Mouse (Mus musculus) testis, adult 2 months (tissue): ENCODE data around the gene Ccdc12. TPM values are rescaled to one million over a fixed set of nuclear protein-coding genes. Genes with fewer than 3 reads are reported as not detected.

Experiments
- H3K27ac ChIP-seq: fragments of 200-500 bp; 2 replicates; pipeline ENCODE4 v1.5.1; 2012; ENCODE audit warnings: low read depth, low read length; ENCODE audit not compliant: control insufficient read depth, insufficient read depth
- H3K27me3 ChIP-seq: fragments of 200-500 bp; 2 replicates; pipeline ENCODE4 v1.6.1; 2012; ENCODE audit warnings: mild to moderate bottlenecking, low read length, moderate library complexity; ENCODE audit not compliant: control insufficient read depth, insufficient read depth
- H3K36me3 ChIP-seq: fragments of 200-500 bp; 2 replicates; pipeline ENCODE4 v1.6.1; 2012; ENCODE audit warnings: mild to moderate bottlenecking, low read length; ENCODE audit not compliant: control insufficient read depth, insufficient read depth
- H3K4me1 ChIP-seq: fragments of 200-500 bp; 2 replicates; pipeline ENCODE4 v1.6.1; 2012; ENCODE audit warnings: low read length; ENCODE audit not compliant: control insufficient read depth, insufficient read depth
- H3K4me3 ChIP-seq: fragments of 200-500 bp; 2 replicates; pipeline ENCODE4 v1.5.1; 2012; ENCODE audit warnings: low read depth, mild to moderate bottlenecking, low read length, moderate library complexity, mixed read lengths; ENCODE audit not compliant: control insufficient read depth
- CTCF ChIP-seq: fragments of 200-500 bp; IDR thresholded peaks from 2 replicates; pipeline ENCODE4 v1.5.1; 2012; ENCODE audit warnings: low read depth, mild to moderate bottlenecking, inconsistent platforms, low read length, moderate library complexity; ENCODE audit not compliant: control insufficient read depth, insufficient read depth, insufficient replicate concordance
- POLR2A ChIP-seq: fragments of 200-500 bp; IDR thresholded peaks from 2 replicates; pipeline ENCODE4 v1.6.1; 2012; ENCODE audit warnings: low read depth, mild to moderate bottlenecking, inconsistent platforms, low read length, moderate library complexity; ENCODE audit not compliant: control insufficient read depth
- polyA plus RNA-seq: library from polyadenylated mRNA; depleted of rRNA; stranded (reverse); fragments of >200 nt; gene quantifications from 2 replicates; pipeline ENCODE4 v1.2.3, GENCODE M21; 2012

The Ccdc12 gene
- polyA plus RNA-seq, 1 experiment = 78.9 TPM

- Histone ChIP-seq H3K27me3 (no peaks in the 10 kb centered on the region), H3K27ac (no peak overlapping the region), H3K36me3 (no peaks in the 10 kb centered on the region), H3K4me1 (peaks cover 5% of the 10 kb centered on the region; the same call in 1 of the 2 replicates), H3K4me3 (no peak overlapping the region)
- TF ChIP-seq CTCF = no peak
- TF ChIP-seq POLR2A = no peak
Observed at GRCm38 (mm10) chr9:110667219-110667836, 11.0 kb downstream of the Ccdc12 start.

GRCm38 (mm10) chr9:110668601-110669293, 12.4 kb downstream of the Ccdc12 start:
- TF ChIP-seq CTCF (no peak), POLR2A (no peak)
- H3K4me1 ChIP-seq = peaks cover 7% of the 10 kb centered on the region
- H3K36me3 ChIP-seq = no peaks in the 10 kb centered on the region
- H3K4me3 ChIP-seq = no peak overlapping the region
- H3K27ac ChIP-seq = no peak overlapping the region
- no peaks in the 10 kb centered on the region for H3K27me3 ChIP-seq

DNA sequence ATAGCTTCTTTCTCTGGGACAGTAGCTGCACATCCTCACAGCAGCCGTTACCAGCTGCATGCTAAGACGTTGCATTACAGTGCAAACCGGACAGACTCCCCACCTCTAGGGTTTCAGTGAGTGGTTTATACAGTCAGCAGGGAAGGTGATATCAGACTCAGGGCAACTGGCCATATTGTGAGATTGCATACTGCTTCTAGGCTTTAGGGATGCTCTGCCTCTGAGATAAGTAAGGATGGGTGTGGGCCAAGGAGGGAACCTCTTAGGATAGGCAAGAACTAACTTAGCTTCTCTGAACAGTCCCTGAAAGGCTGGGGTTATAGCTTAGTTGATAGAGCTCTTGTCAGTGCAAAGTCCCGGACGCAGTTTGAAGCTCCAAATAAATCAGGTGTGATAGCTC, 13.5 kb downstream of the Ccdc12 start:
- Histone ChIP-seq H3K27me3 (no peaks in the 10 kb centered on the region), H3K4me1 (peaks cover 7% of the 10 kb centered on the region), H3K4me3 (no peak overlapping the region), H3K27ac (no peak overlapping the region), H3K36me3 (no peaks in the 10 kb centered on the region)
- TF ChIP-seq POLR2A (no peak), CTCF (no peak)

DNA sequence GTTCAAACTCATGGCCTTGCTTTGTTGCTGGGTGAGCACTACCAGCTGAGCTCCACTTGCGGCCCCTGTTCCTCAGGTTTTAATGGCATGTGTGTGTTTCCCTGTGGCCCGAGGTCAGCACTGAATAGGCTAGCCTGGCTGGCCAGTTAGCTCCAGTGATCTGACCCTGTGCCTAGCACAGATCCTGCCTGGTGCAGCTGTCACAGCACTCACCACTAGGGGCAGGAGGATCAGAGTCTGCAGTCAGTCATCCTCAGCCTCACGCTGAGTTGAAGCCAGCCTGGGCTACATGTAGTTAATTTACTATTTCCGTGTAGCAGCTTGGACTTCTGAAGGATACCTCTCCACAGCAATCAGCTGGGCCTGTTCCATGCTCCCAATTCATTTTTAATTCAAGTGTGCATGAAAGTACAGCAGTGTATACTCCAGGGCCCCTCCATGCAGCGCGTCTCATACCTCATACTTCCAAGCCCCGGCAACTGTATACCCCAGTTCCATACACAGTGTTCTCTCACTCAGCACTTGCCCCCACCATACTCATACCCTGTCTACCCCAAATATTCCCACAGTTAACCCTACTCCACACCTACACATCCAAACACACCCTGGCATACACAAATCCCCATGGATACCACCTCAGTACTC, 16.3 kb downstream of the Ccdc12 start:
- H3K36me3 ChIP-seq = no peaks in the 10 kb centered on the region

GRCm38 (mm10) chr9:110673107-110673752, 16.9 kb downstream of the Ccdc12 start:
- H3K4me3 ChIP-seq = no peak overlapping the region
- H3K4me1 ChIP-seq = peaks cover 2% of the 10 kb centered on the region
- no peaks in the 10 kb centered on the region for H3K36me3 ChIP-seq
- H3K27me3 ChIP-seq = no peaks in the 10 kb centered on the region
- TF ChIP-seq CTCF (no peak), POLR2A (no peak)
- H3K27ac ChIP-seq = peak overlapping the region; percentile 77

More for the DNA sequence above, 16.3 kb downstream of the Ccdc12 start:
- peaks cover 2% of the 10 kb centered on the region for H3K4me1 ChIP-seq
- H3K27me3 ChIP-seq = no peaks in the 10 kb centered on the region
- TF ChIP-seq POLR2A (no peak), CTCF (peak; percentile 70; the same call in 1 of the 2 replicates)
- H3K4me3 ChIP-seq = no peak overlapping the region
- H3K27ac ChIP-seq = peak overlapping the region; percentile 77

DNA sequence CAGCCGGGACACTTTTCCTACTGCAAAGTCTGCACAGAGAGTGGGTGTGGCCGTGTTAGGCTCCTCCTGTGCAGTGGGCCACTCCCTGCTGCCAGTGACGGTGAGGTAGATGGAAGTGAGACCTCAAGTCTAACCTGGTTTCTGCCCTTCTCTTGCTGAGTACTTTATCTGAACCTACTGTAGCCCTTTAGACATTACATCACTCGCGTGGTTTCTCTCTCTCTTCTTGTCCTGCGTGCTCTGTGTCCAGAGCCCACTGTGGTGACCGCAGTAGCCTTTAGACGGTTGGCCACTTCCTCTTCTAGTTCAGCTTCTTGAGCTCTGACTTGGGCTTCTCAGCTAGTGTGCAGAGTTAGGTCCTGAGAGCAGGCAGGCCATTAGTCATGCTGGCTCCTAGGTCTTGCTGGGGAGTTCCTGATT, 20.2 kb downstream of the Ccdc12 start:
- TF ChIP-seq POLR2A (no peak), CTCF (no peak)
- no peak overlapping the region for H3K27ac ChIP-seq
- H3K4me1 ChIP-seq = peaks cover 2% of the 10 kb centered on the region
- H3K4me3 ChIP-seq = no peak overlapping the region
- no peaks in the 10 kb centered on the region for H3K27me3 ChIP-seq
- no peaks in the 10 kb centered on the region for H3K36me3 ChIP-seq

GRCm38 (mm10) chr9:110678886-110679285, 22.6 kb downstream of the Ccdc12 start:
- Histone ChIP-seq H3K36me3 (no peaks in the 10 kb centered on the region), H3K4me3 (no peak overlapping the region), H3K4me1 (peaks cover 7% of the 10 kb centered on the region), H3K27ac (no peak overlapping the region), H3K27me3 (no peaks in the 10 kb centered on the region)
- TF ChIP-seq CTCF = no peak
- TF ChIP-seq POLR2A = no peak
